Mouse (Mus musculus) hindlimb bud, embryonic 11.5 days (tissue): ENCODE measurements around the gene Prdm5.

Experiments
- DNase-seq: peaks from one replicate; pipeline ENCODE4 v3.0.0-alpha.2; 2012; ENCODE audit warnings: low read depth, low spot score; ENCODE audit errors: extremely low spot score

Prdm5 gene

DNA sequence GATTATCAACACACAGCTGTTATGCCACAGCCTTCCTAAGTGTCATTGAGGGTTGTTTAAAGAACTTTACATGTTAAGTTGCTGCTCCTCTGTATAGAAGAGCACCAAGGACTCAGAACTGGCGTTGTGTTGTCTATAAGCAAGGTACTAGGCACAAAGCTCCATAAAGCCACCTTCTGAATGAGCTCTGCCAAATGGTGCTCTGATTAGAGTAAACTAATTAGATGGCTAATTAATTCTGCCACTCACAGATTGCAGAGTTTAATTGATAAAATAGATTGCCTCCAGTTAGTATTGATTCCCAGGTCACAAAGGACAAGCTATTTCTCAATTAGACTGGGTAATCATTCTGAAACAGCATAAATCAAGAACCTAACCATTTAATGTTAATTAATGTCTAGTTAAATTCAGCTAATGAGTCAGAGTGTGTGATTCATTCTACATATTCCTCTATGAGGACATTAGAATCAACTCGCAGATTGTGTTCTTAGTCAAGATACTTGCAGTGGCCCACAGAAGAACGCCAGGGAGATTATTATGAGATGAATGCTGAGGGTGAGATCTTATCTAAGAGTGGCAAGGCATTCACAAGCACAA, 147.0 kb downstream of the Prdm5 start:
- no peak for DNase-seq

DNA sequence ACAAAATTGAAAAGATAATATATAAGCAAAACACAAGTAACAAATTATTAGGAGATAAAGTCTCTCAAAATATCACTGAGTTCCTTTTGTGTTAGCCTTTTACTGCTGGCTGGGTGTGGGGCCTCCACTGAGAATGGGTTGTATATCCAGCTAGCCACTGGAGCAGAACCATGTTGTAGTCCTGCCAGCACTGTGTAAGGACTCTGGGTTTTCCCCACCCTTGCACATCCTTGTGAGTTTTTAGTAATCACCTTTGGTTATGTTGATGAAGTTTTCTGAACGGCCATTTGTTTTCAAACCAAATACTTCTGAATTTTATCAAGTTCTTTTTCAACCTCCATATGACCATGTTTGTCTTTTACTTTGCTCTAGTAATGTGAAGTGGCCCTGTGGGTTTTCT, 151.7 kb downstream of the Prdm5 start:
- no peak for DNase-seq

DNA sequence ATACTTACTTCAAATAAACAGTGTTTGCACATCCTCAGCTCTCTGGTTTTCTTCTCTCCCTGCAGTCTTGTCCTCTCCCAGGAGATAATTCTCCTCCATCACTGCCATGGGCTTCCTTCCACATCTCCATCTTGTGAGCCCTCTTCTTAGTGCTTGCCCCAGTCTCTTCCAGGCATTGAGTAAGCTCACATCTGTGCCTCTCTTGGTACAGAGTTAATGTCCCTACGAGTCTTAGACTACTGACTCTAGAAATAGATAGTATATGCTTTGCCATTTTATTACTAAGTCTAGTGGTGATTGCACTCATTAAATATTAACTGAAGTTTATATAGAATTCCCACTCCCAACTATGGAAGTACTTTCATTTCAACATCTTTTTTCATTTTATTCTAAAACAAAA, 154.0 kb downstream of the Prdm5 start:
- no peak for DNase-seq

DNA sequence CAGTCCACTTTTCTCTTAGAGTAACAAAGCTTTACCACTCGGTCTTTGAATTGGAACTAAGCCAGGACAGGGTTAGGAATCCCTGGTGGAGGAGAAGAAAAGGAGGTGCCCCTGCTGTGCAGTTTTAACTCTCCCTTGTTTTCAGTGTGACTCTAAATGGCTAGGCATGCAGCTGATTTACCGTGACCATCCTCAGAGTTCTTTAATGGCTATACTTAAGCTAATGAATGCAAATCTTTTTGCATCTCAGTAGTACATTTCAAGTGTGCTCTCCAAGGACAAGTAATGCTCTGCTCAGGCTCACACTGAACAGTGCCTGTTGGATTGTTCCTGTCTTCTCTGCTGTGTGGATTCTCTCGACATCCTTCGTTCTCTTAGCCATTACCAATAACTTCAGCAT, 154.4 kb downstream of the Prdm5 start:
- no peak for DNase-seq

DNA sequence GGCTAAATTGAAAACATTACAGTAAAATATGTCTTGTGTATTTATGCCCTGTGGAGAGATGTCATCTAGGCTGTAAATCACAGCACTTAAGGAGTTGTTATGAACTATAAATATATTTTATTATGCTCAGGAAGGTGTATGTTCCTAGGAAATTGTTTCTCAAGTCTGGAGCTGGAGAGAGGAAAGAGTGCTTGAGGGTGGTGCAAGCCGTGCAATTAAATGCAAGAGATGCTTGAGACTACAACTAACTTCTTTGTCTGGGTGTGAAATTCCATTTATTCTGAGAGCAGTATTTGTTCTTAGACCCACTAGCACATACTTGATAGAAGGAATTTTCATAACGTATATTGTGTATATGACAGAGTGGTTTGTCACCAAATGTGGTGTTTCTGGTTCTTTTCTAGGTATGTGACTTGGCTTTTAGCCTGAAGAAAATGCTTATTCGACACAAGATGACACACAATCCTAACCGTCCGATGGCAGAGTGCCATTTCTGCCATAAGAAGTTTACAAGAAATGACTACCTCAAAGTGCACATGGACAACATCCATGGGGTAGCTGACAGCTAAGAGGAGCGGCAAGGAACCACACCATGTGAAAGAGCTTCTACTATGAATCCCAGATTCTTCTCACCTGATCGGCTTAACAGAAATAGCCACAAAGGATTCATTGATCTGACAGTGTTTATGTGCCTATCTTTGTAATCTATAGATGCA, 156.9 kb downstream of the Prdm5 start:
- DNase-seq: no peak

DNA sequence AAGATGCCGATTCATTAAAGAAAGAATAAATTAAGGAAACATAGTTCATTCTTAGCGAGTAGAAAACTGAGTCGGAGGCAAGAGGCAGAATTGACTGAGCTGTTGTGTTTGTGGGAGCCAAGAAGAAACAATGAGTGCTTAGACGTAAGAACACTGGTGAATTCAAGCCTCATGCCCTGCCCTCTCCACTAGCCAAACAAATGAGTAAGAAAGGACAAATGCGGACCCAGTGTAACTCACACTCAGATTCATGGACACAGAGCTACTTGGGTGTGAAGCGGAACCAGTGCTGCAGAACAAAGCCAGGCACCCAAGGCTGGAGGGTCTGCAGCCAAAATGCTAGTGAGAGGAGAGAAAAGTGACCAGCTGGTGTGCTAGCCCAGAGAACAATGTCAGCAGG, 171.7 kb downstream of the Prdm5 start:
- DNase-seq: no peak

DNA sequence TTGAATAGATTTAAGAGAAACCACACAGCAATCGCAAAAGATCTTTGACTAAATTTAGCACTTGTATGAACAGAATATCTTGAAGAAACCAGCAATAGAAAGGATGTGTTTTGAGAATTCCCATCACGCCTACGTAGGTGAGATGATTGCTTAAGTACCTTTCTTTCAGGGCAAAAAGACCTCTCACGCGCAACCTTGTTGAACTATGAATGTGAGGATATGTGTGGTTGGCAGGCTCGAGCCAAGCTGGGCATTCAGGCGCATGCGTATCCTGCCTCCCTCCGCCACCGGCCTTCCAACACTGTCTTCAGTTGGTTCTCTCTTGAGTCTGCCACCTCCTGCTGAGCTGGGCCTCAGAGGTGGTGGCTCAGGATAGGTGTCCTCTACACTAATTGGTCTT, 173.5 kb downstream of the Prdm5 start, which contains the start of gene 4930544G11Rik:
Gene 4930544G11Rik (plus strand): TSS at position 301 of the 400 bp plus-strand sequence.
- no peak for DNase-seq

DNA sequence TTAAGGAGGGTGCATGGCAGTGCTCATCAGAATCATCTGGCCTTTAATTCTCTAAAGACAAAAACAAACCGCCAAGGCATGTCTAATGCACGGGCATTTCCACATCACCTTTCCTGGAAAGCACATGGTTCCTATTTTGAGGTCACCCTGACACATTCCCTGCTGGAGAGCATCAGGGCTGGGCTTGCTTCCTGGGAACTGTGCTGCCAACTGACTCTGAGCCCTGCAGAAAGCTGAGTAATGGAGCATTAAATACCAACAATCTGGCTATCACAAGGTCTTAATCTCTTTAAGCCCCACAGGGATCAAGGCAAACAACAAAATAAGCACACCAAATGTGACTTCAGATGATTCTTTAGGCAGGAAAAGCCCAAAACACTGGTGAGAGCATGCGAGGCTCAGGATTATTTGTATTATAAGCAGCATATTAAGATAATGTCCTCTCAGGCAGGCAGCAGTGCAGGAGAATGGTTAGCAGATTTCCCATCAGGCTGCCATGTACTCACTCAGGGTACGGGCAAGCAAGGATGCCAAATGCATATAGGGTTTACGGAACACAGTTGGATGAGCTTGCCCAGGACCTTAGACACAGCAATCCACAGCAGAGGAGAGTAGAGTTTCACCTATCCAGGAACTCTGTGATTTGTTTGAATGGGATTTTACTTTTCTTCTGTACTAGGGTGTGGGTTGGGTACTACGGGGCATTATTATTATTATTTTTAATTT, 190.8 kb downstream of the Prdm5 start:
- no peak for DNase-seq

DNA sequence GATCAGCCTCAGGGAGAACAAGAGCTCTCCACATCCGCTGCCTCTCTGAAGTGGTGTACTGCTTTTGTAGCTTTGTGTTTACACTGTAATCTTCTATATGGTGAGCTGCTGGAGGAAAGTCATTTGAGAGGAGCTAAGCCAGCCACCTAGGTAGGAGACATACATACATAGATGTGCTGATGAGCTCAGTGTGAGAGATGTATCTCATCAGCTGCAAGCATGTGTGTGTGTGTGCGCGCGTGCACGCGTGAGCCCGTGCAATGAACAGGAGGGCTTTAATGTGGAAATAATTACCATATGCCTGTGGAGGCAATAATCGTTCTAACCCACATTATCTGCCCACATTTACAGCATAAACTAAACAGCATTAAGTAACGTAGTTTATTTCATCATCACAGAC, 191.6 kb downstream of the Prdm5 start:
- no peak for DNase-seq
